Mouse (Mus musculus) forebrain, embryonic 15.5 days (tissue): ENCODE results near the gene Tssk6. TPM values are rescaled to one million over a fixed set of nuclear protein-coding genes. Genes with fewer than 3 reads are reported as not detected.

Source experiments
- ATAC-seq: fragments of 200-750 bp; cut with Nextera tagmentation; replicated peaks from 2 replicates; pipeline ENCODE4 v1.8.0; 2017; ENCODE audit warnings: mild to moderate bottlenecking, moderate TSS enrichment, moderate library complexity
- H3K27ac ChIP-seq: fragments of 300-500 bp; sonication (generic); replicated peaks from 2 replicates; pipeline ENCODE4 v1.5.1; 2015; ENCODE audit warnings: mild to moderate bottlenecking, inconsistent platforms
- H3K27me3 ChIP-seq: fragments of 300-500 bp; sonication (generic); 2 replicates; pipeline ENCODE4 v1.6.1; 2015; ENCODE audit warnings: inconsistent platforms
- H3K36me3 ChIP-seq: fragments of 300-500 bp; sonication (generic); 2 replicates; pipeline ENCODE4 v1.6.1; 2015; ENCODE audit warnings: mild to moderate bottlenecking, inconsistent platforms
- H3K4me1 ChIP-seq: fragments of 300-500 bp; sonication (generic); 2 replicates; pipeline ENCODE4 v1.6.1; 2015; ENCODE audit warnings: inconsistent platforms
- H3K4me2 ChIP-seq: fragments of 300-500 bp; sonication (generic); replicated peaks from 2 replicates; pipeline ENCODE4 v1.6.1; 2015; ENCODE audit warnings: mild to moderate bottlenecking, inconsistent platforms
- H3K4me3 ChIP-seq: fragments of 300-500 bp; sonication (generic); 2 replicates; pipeline ENCODE4 v1.5.1; 2015; ENCODE audit warnings: mild to moderate bottlenecking, inconsistent platforms
- H3K9ac ChIP-seq: fragments of 300-500 bp; sonication (generic); replicated peaks from 2 replicates; pipeline ENCODE4 v1.6.1; 2015; ENCODE audit warnings: mild to moderate bottlenecking, inconsistent platforms
- H3K9me3 ChIP-seq: fragments of 300-500 bp; sonication (generic); 2 replicates; pipeline ENCODE4 v1.6.1; 2016; ENCODE audit warnings: inconsistent platforms
- WGBS: fragments of 180-500 bp; shearing (Covaris S2); methylation state at CpG from one replicate; pipeline ENCODE4 v1.1.7; 2015; ENCODE audit warnings: mixed read lengths; 5-methylcytosine and 5-hydroxymethylcytosine counted together
- polyA plus RNA-seq: library from polyadenylated mRNA; unstranded; fragments of >200 nt; fragmentation: Nextera tagmentation; extraction: Ambion mirVana; gene quantifications from 2 replicates; pipeline ENCODE4 v1.2.1, GENCODE M21; 2015

Tssk6 gene
- polyA plus RNA-seq, 1 experiment from 2014 or later, result 3.8 TPM

DNA sequence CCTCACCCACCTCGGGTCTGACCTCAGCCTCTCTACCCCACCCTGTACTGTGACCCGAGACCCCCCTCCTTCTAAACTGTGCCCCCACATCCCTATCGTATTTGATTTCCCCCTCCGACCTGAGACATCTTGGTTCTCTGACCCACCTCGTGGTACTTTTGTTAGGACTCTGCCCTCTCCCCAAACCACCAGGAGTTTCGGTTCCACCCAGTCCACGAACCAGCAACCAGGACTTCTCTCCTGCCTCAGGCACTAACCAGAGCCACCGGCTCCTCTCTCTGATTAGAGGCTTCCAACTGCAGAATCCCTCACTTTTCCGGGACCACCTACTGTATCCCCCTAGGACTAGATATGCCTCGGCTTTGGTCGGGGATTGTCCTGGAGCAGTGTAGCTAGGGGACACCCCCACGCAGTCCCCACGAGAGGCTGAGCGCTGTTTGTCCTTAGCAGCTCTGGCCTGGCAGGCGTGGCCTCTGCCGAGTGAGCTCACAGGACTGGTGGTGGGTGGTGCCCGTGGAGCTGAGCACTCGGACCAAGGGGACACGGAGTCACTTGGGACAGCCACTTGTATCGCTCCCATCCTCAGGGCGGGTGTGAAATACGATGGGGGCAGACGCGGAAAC, 13.6 kb upstream of the Tssk6 start:
- H3K9ac ChIP-seq, result no peak overlapping the region
- no peaks in the 10 kb centered on the region for H3K9me3 ChIP-seq
- H3K36me3 ChIP-seq, result no peaks in the 10 kb centered on the region
- peaks cover 51% of the 10 kb centered on the region for H3K4me1 ChIP-seq
- peak overlapping the region; percentile 27 for H3K4me3 ChIP-seq
- H3K27me3 ChIP-seq, result peaks cover 75% of the 10 kb centered on the region
- peak overlapping the region; percentile 41 for H3K4me2 ChIP-seq
- no peak overlapping the region for H3K27ac ChIP-seq
- no peak for ATAC-seq
- WGBS, result 5% methylated on average over 24 of the region's 24 CpGs

- WGBS, result 4% methylated on average over 32 of the region's 32 CpGs
- Histone ChIP-seq H3K4me2 (peak overlapping the region; percentile 25), H3K27ac (no peak overlapping the region), H3K36me3 (no peaks in the 10 kb centered on the region), H3K4me3 (peak overlapping the region; percentile 16), H3K9ac (no peak overlapping the region), H3K9me3 (no peaks in the 10 kb centered on the region), H3K27me3 (peaks cover 69% of the 10 kb centered on the region), H3K4me1 (peaks cover 54% of the 10 kb centered on the region)
- no peak for ATAC-seq
Measured at GRCm38 (mm10) chr8:69888902-69889301, 13.1 kb upstream of the Tssk6 start.

DNA sequence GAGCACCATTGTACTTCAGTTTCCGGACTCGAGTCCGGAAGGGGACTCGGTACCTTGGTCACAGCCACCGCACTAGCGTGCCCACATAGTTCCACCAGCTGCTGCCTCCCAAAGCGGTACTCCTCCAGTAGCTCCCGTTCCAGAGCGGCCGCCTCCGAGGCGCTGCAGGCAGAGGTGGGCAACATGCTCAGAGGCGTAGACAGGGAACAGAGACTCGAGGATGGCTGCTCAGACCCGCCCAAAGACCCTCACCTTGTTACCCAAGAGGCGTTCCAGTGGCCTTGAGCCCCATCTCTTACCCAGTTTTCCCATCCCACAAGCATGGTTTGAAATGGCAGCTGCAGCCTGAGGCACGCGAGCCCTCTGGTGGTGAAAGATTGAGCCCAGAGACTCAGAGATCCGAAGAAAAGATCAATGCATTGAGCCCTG, 11.2 kb upstream of the Tssk6 start:
- peaks cover 54% of the 10 kb centered on the region for H3K4me1 ChIP-seq
- peak overlapping the region; percentile 12; the same call in 1 of the 2 replicates for H3K4me2 ChIP-seq
- 33% methylated on average over 19 of the region's 19 CpGs for WGBS

GRCm38 (mm10) chr8:69893863-69894262, 8.1 kb upstream of the Tssk6 start:
- peaks cover 20% of the 10 kb centered on the region for H3K27me3 ChIP-seq
- no peak overlapping the region for H3K4me3 ChIP-seq
- H3K4me1 ChIP-seq, result peaks cover 33% of the 10 kb centered on the region
- H3K9me3 ChIP-seq, result no peaks in the 10 kb centered on the region
- H3K4me2 ChIP-seq, result no peak overlapping the region
- no peak for ATAC-seq
- H3K27ac ChIP-seq, result no peak overlapping the region
- no peak overlapping the region for H3K9ac ChIP-seq
- H3K36me3 ChIP-seq, result no peaks in the 10 kb centered on the region
- 21% methylated on average over 17 of the region's 17 CpGs for WGBS

More for the DNA sequence above, 11.2 kb upstream of the Tssk6 start:
- Histone ChIP-seq H3K27me3 (peaks cover 50% of the 10 kb centered on the region), H3K4me3 (no peak overlapping the region), H3K36me3 (no peaks in the 10 kb centered on the region), H3K9ac (no peak overlapping the region; the same call in 1 of the 2 replicates), H3K9me3 (no peaks in the 10 kb centered on the region), H3K27ac (no peak overlapping the region)
- ATAC-seq, result peak; percentile 14

- no peak overlapping the region for H3K4me2 ChIP-seq
- no peaks in the 10 kb centered on the region for H3K9me3 ChIP-seq
- ATAC-seq, result no peak
- 50% methylated on average over 6 of the region's 6 CpGs for WGBS
- peaks cover 10% of the 10 kb centered on the region for H3K27me3 ChIP-seq
- H3K4me3 ChIP-seq, result no peak overlapping the region
- peaks cover 32% of the 10 kb centered on the region for H3K4me1 ChIP-seq
- no peak overlapping the region for H3K27ac ChIP-seq
- no peaks in the 10 kb centered on the region for H3K36me3 ChIP-seq
- no peak overlapping the region for H3K9ac ChIP-seq
Measured at GRCm38 (mm10) chr8:69894836-69895332, 7.1 kb upstream of the Tssk6 start.

DNA sequence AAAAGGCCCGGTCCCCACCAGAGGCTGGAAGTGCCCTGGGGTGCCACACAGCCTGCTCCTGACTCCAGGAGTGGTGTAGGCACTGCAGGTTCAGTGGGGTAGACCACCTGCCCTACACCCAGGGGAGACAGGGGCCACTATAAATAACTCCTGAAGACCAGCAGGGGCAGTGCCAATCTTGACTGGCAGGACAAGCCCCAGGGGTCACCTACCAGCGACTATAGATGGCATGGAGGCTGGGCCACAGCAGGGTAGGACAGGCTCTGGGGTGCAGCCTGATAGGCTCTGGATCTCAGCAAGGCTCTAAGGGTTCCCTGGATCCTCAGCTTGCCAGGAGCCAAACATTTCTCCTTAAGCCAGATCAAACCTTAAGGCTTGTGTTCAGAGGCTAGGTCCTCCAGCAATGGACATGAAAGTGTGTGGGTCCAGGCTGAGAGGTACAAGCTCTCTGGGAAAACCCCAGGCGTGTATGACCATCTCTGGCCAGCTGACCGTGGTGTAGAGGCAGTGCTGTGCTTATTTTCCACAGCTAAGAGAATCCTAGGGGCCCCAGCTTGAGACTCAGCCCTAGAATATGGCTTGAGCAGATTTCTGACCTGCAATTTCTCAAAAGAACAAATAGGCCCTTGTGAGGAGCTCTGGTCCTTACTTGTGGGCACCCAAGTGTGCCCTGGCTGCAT, 6.1 kb upstream of the Tssk6 start:
- Histone ChIP-seq H3K9me3 (no peaks in the 10 kb centered on the region), H3K9ac (no peak overlapping the region), H3K4me1 (peaks cover 38% of the 10 kb centered on the region), H3K27me3 (0 out of 2 replicates have a peak, but pooled peaks cover under 1% of the 10 kb centered on the region), H3K4me2 (no peak overlapping the region), H3K27ac (no peak overlapping the region), H3K4me3 (no peak overlapping the region), H3K36me3 (no peaks in the 10 kb centered on the region)
- 77% methylated on average over 4 of the region's 4 CpGs for WGBS
- no peak for ATAC-seq

GRCm38 (mm10) chr8:69897857-69898256, 4.1 kb upstream of the Tssk6 start:
- Histone ChIP-seq H3K4me2 (no peak overlapping the region), H3K36me3 (no peaks in the 10 kb centered on the region), H3K9ac (no peak overlapping the region), H3K4me1 (peaks cover 38% of the 10 kb centered on the region), H3K9me3 (no peaks in the 10 kb centered on the region), H3K4me3 (no peak overlapping the region), H3K27me3 (no peaks in the 10 kb centered on the region), H3K27ac (no peak overlapping the region)
- no peak for ATAC-seq
- WGBS, result 85% methylated on average over 6 of the region's 6 CpGs

DNA sequence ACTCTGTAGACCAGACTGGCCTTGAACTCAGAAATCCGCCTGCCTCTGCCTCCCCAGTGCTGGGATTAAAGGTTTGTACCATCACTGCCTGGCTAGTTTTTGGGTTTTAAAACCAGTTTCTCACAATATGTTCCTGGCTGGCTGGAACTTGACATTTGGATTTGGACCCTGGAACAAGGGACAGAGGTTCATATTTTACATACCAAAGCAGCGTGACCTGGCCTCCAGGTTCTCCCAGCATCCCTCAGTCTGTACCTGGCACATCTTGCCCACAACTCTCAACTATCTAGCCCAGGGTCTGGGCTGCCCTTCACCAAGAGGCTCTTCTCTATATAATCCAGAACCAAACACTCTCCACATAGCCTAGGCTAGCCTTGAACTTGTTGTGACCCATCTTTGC, 2.1 kb upstream of the Tssk6 start:
- Histone ChIP-seq H3K9me3 (no peaks in the 10 kb centered on the region), H3K4me1 (peaks cover 43% of the 10 kb centered on the region), H3K4me3 (no peak overlapping the region), H3K4me2 (no peak overlapping the region), H3K27me3 (no peaks in the 10 kb centered on the region), H3K27ac (no peak overlapping the region), H3K36me3 (no peaks in the 10 kb centered on the region), H3K9ac (no peak overlapping the region)
- WGBS, result 93% methylated on average over 2 of the region's 2 CpGs
- ATAC-seq, result no peak

GRCm38 (mm10) chr8:69900895-69901451, 1.0 kb upstream of the Tssk6 start:
- Histone ChIP-seq H3K27ac (peak overlapping the region; percentile 89), H3K27me3 (no peaks in the 10 kb centered on the region), H3K4me3 (peak overlapping the region; percentile 62), H3K36me3 (no peaks in the 10 kb centered on the region), H3K9me3 (no peaks in the 10 kb centered on the region), H3K9ac (peak overlapping the region; percentile 74), H3K4me2 (peak overlapping the region; percentile 97), H3K4me1 (peaks cover 43% of the 10 kb centered on the region)
- WGBS, result 19% methylated on average over 12 of the region's 12 CpGs
- ATAC-seq, result no peak

GRCm38 (mm10) chr8:69901484-69902162, 361 bp upstream of the Tssk6 start:
- H3K27ac ChIP-seq, result peak overlapping the region; percentile 89
- H3K36me3 ChIP-seq, result no peaks in the 10 kb centered on the region
- H3K4me2 ChIP-seq, result peak overlapping the region; percentile 97
- WGBS, result 2% methylated on average over 41 of the region's 41 CpGs
- peak; percentile 69 for ATAC-seq
- H3K4me1 ChIP-seq, result peaks cover 43% of the 10 kb centered on the region
- H3K9me3 ChIP-seq, result no peaks in the 10 kb centered on the region
- peak overlapping the region; percentile 74 for H3K9ac ChIP-seq
- no peaks in the 10 kb centered on the region for H3K27me3 ChIP-seq
- H3K4me3 ChIP-seq, result peak overlapping the region; percentile 62

DNA sequence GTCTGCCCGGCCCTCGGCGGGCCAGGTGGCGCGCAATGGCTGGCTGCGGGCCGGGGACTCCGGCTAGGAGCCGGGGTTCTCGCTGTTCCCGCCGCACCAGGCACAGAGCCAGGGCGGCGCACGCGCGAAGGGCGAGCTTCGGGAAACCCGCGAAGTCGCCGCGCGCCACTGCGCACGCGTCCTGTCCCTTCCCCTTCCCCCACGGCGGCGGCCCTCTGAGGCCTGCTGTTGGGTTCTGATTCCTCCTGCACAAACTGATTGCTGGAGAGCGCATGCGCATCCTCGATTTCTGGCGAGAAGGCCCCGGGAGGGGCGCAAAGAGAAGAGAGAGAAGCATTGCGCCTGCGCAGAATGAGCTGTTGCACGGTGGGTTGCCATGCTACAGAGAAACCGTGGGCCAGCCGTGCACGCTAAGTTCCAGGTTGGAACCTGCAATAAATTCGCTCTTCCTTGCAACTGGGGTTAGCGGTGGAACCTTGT, 1.1 kb downstream of the Tssk6 start:
- Histone ChIP-seq H3K4me2 (peak overlapping the region; percentile 97), H3K4me1 (peaks cover 37% of the 10 kb centered on the region), H3K4me3 (peak overlapping the region; percentile 62), H3K9ac (peak overlapping the region; percentile 65), H3K9me3 (no peaks in the 10 kb centered on the region), H3K36me3 (peaks cover 8% of the 10 kb centered on the region; the same call in 1 of the 2 replicates), H3K27ac (peak overlapping the region; percentile 89), H3K27me3 (no peaks in the 10 kb centered on the region)
- ATAC-seq, result peak; percentile 90
- under 1% methylated on average over 43 of the region's 45 CpGs for WGBS
